Mouse (Mus musculus) kidney, embryonic 14.5 days (tissue): Measurements from ENCODE around the gene Trap1a. TPM values are rescaled to one million over a fixed set of nuclear protein-coding genes. Genes with fewer than 3 reads are reported as not detected.
"Not testable (repeated sequence)": the region's sequence is repeated elsewhere in the genome, so short reads cannot be mapped to it uniquely, and the experiment has no call there.

Experiments used
- ATAC-seq: fragments of 200-750 bp; cut with Nextera tagmentation; 2 replicates; pipeline ENCODE4 v1.8.0; 2017; ENCODE audit warnings: moderate number of reproducible peaks, mild to moderate bottlenecking, moderate TSS enrichment, moderate library complexity; ENCODE audit not compliant: low FRiP score, low TSS enrichment
- H3K27ac ChIP-seq: fragments of 300-500 bp; sonication (generic); 2 replicates; pipeline ENCODE4 v1.5.1; 2014; ENCODE audit warnings: low read depth, mild to moderate bottlenecking, low read length, moderate library complexity, mixed read lengths
- H3K27me3 ChIP-seq: fragments of 300-500 bp; sonication (generic); 2 replicates; pipeline ENCODE4 v1.6.1; 2014; ENCODE audit warnings: mild to moderate bottlenecking, low read length; ENCODE audit not compliant: control insufficient read depth, insufficient read depth
- H3K36me3 ChIP-seq: fragments of 300-500 bp; sonication (generic); 2 replicates; pipeline ENCODE4 v1.6.1; 2014; ENCODE audit warnings: low read length, mixed read lengths; ENCODE audit not compliant: control insufficient read depth, insufficient read depth
- H3K4me1 ChIP-seq: fragments of 300-500 bp; sonication (generic); 2 replicates; pipeline ENCODE4 v1.6.1; 2014; ENCODE audit warnings: low read length, mixed read lengths; ENCODE audit not compliant: control insufficient read depth, insufficient read depth
- H3K4me2 ChIP-seq: fragments of 300-500 bp; sonication (generic); replicated peaks from 2 replicates; pipeline ENCODE4 v1.6.1; 2014; ENCODE audit warnings: low read depth, mild to moderate bottlenecking, low read length
- H3K4me3 ChIP-seq: fragments of 300-500 bp; sonication (generic); 2 replicates; pipeline ENCODE4 v1.5.1; 2014; ENCODE audit warnings: mild to moderate bottlenecking, low read length
- H3K9ac ChIP-seq: fragments of 300-500 bp; sonication (generic); 2 replicates; pipeline ENCODE4 v1.6.1; 2014; ENCODE audit warnings: low read depth, mild to moderate bottlenecking, low read length, moderate library complexity
- H3K9me3 ChIP-seq: fragments of 300-500 bp; sonication (generic); 2 replicates; pipeline ENCODE4 v1.6.1; 2016; ENCODE audit warnings: low read length; ENCODE audit not compliant: control insufficient read depth
- WGBS: fragments of 180-500 bp; shearing (Covaris S2); extraction: QIAGEN DNeasy Blood & Tissue Kit; methylation state at CpG from one replicate; pipeline ENCODE4 v1.1.7; 2014; 5-methylcytosine and 5-hydroxymethylcytosine counted together
- polyA plus RNA-seq: library from polyadenylated mRNA; unstranded; fragments of >200 nt; fragmentation: Nextera tagmentation; extraction: Ambion mirVana; gene quantifications from 2 replicates; pipeline ENCODE4 v1.2.1, GENCODE M21; 2014

Trap1a gene
- not detected in 2 replicates for polyA plus RNA-seq

DNA sequence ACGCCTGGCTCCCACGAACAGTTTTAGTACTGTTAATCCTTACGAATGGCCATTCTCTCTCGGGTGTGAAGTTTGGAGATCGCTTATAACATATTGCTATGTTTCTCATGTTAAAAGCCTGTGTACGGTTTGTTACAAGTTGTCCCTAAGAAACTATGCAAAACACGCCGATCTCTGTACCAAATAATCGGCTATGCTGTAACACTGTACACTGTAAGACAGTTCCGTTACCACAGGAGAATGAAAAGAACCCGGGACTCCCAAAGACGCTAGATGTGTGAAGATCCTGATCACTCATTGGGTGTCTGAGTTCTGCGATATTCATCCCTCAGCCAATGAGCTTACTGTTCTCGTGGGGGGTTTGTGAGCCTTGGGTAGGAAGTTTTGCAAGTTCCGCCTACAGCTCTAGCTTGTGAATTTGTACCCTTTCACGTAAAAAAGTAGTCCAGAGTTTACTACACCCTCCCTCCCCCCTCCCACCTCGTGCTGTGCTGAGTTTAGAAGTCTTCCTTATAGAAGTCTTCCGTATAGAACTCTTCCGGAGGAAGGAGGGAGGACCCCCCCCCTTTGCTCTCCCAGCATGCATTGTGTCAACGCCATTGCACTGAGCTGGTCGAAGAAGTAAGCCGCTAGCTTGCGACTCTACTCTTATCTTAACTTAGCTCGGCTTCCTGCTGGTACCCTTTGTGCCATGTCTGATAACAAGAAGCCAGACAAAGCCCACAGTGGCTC is at the start of gene Trap1a:
Trap1a (plus strand) TSS at position 421 of the 732 bp plus-strand sequence.
- ATAC-seq: no peak
- H3K4me3 ChIP-seq: no peak within 1 kb of the TSS
- H3K27ac ChIP-seq: no peak within 1 kb of the TSS
- no peaks in the 10 kb centered on the region for H3K27me3 ChIP-seq
- 92% methylated on average over 24 of the region's 24 CpGs for WGBS
- no peaks in the 10 kb centered on the region for H3K36me3 ChIP-seq
- no peaks in the 10 kb centered on the region for H3K4me1 ChIP-seq
- no peak within 1 kb of the TSS for H3K9ac ChIP-seq
- no peak within 1 kb of the TSS for H3K4me2 ChIP-seq
- no peaks in the 10 kb centered on the region for H3K9me3 ChIP-seq

GRCm38 (mm10) chrX:139293114-139293513 is 40.4 kb upstream of the Trap1a start:
- no peak for ATAC-seq
- Histone ChIP-seq H3K4me2 (no peak overlapping the region), H3K27ac (no peak overlapping the region), H3K36me3 (no peaks in the 10 kb centered on the region), H3K4me3 (no peak overlapping the region), H3K9me3 (no peaks in the 10 kb centered on the region), H3K27me3 (no peaks in the 10 kb centered on the region), H3K9ac (no peak overlapping the region), H3K4me1 (no peaks in the 10 kb centered on the region)
- WGBS: 80% methylated on average over 2 of the region's 2 CpGs

- no peak for ATAC-seq
- H3K36me3 ChIP-seq: no peaks in the 10 kb centered on the region
- H3K9ac ChIP-seq: no peak overlapping the region
- H3K27ac ChIP-seq: no peak overlapping the region
- H3K9me3 ChIP-seq: no peaks in the 10 kb centered on the region
- H3K4me1 ChIP-seq: no peaks in the 10 kb centered on the region
- no peak overlapping the region for H3K4me3 ChIP-seq
- no peaks in the 10 kb centered on the region for H3K27me3 ChIP-seq
- H3K4me2 ChIP-seq: no peak overlapping the region
- 76% methylated on average over 1 of the region's 1 CpGs for WGBS
Observed at GRCm38 (mm10) chrX:139295325-139295724, 38.2 kb upstream of the Trap1a start.

DNA sequence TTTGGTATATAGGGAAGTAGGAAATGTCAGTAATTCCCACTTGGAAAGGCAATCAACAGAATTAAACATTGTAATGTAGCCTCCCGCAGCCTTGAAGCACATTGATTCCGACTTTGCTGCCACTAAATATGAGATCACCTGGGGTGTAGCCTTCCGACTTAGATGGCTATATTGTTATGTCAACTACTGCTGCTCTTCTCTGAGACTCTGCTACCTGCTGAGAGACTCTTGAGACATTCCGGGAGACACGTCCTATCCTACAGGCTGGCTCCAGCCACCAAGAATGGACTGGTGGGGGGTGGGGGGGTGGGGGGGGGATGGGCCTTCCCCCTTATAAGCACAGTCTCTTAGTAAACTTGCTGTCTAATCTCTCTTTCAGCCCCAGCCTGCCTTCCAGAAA is 16.1 kb upstream of the Trap1a start:
- not testable (repeated sequence) for H3K4me2 ChIP-seq, H3K9me3 ChIP-seq, H3K36me3 ChIP-seq, H3K27ac ChIP-seq, H3K9ac ChIP-seq, H3K27me3 ChIP-seq, H3K4me3 ChIP-seq, H3K4me1 ChIP-seq, ATAC-seq
- 84% methylated on average over 5 of the region's 5 CpGs for WGBS

GRCm38 (mm10) chrX:139332583-139332982 is 900 bp upstream of the Trap1a start:
- ATAC-seq: no peak
- H3K36me3 ChIP-seq: no peaks in the 10 kb centered on the region

DNA sequence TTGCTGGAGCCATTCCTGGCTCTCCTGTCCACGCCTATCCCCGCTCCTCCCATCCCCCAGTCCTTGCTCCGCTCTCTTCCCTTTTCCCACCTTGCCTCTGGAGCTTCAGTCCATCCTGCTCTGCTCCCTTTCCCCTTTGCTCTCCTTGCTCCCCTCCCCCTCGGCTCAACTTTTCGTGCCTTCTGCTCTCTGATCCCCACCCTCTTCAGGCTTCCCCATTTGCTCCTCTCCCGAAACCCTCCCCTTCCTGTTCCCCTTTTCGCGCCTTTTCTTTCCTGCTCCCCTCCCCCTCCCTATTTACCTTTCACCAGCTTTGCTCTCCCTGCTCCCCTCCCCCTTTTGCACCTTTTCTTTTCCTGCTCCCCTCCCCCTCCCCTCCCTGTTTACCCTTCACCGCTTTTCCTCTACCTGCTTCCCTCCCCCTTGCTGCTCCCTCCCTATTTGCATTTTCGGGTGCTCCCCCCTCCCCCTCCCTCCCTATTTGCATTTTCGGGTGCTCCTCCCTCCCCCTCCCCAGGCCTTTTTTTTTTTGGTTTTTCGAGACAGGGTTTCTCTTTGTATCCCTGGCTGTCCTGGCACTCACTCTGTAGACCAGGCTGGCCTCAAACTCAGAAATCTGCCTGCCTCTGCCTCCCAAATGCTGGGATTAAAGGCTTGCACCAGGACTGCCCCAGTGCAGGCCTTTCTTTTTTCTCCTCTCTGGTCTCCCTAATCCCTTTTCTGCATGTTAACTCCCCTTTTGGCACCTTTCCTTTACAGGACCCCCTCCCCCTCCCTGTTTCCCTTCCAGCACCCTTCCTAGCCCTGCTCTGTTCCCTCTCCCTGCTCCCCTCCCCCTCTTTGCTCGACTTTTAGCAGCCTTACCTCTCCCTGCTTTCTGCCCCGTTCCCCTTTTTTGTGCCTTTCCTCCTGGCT is 1.3 kb downstream of the Trap1a start:
- no peak overlapping the region for H3K4me3 ChIP-seq
- WGBS: 85% methylated on average over 14 of the region's 14 CpGs
- H3K9me3 ChIP-seq: no peaks in the 10 kb centered on the region
- no peaks in the 10 kb centered on the region for H3K36me3 ChIP-seq
- no peak overlapping the region for H3K9ac ChIP-seq
- no peaks in the 10 kb centered on the region for H3K27me3 ChIP-seq
- no peak for ATAC-seq
- no peak overlapping the region for H3K4me2 ChIP-seq
- H3K27ac ChIP-seq: no peak overlapping the region
- H3K4me1 ChIP-seq: no peaks in the 10 kb centered on the region

More at GRCm38 (mm10) chrX:139332583-139332982, 900 bp upstream of the Trap1a start:
- Histone ChIP-seq H3K4me3 (no peak overlapping the region), H3K27ac (no peak overlapping the region), H3K9me3 (no peaks in the 10 kb centered on the region), H3K4me1 (no peaks in the 10 kb centered on the region), H3K27me3 (no peaks in the 10 kb centered on the region), H3K9ac (no peak overlapping the region), H3K4me2 (no peak overlapping the region)
- WGBS: 88% methylated on average over 9 of the region's 9 CpGs

DNA sequence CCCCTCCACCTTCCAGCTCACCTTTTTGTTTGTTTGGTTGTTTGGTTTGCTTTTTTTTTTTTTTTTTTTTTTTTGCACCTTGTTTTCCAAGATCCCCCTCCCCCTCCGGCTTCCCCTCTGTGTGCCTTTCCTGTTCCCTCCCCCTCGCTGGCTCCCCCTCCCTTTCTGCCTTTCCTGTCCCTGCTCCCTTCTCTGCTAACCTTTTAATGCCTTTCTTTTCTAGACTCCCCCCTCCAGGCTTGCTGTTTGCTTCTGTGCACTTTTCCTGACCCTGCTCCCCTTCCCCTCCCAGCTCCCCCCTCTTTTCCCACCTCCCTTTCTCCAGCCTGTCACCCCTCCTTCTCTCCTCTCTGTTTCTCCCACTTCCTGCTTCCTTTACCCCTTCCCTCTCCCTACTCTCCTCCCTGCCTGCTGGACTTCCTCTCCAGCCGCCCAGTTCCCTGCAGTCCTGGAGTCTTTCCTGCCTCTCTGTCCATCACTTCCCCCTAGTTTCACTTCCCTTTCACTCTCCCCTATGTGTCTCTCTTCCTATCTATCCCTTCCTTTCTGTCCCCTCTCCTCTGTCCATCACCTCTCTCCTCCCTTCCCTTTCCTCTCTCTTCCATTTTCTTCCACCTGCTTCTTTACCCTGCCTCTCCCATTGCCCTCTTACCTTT is 2.1 kb downstream of the Trap1a start:
- Histone ChIP-seq H3K36me3 (no peaks in the 10 kb centered on the region), H3K4me2 (no peak overlapping the region), H3K4me3 (no peak overlapping the region), H3K9me3 (no peaks in the 10 kb centered on the region), H3K4me1 (no peaks in the 10 kb centered on the region), H3K27me3 (no peaks in the 10 kb centered on the region), H3K27ac (no peak overlapping the region), H3K9ac (no peak overlapping the region)
- WGBS: 67% methylated on average over 3 of the region's 3 CpGs
- ATAC-seq: no peak

- Histone ChIP-seq H3K9me3 (no peaks in the 10 kb centered on the region), H3K27me3 (no peaks in the 10 kb centered on the region), H3K27ac (no peak overlapping the region), H3K36me3 (no peaks in the 10 kb centered on the region), H3K4me3 (no peak overlapping the region), H3K9ac (no peak overlapping the region), H3K4me2 (no peak overlapping the region), H3K4me1 (no peaks in the 10 kb centered on the region)
- ATAC-seq: no peak
- WGBS: 91% methylated on average over 4 of the region's 4 CpGs
Observed at GRCm38 (mm10) chrX:139339553-139339952, 6.1 kb downstream of the Trap1a start.
